Mouse (Mus musculus): ENCODE measurements around the gene Chrd. TPM values are rescaled to one million over a fixed set of nuclear protein-coding genes. Genes with fewer than 3 reads are reported as not detected.

Gene Chrd
- polyA plus RNA-seq, 1 experiment from 2014 or later, result 9.1 TPM

DNA sequence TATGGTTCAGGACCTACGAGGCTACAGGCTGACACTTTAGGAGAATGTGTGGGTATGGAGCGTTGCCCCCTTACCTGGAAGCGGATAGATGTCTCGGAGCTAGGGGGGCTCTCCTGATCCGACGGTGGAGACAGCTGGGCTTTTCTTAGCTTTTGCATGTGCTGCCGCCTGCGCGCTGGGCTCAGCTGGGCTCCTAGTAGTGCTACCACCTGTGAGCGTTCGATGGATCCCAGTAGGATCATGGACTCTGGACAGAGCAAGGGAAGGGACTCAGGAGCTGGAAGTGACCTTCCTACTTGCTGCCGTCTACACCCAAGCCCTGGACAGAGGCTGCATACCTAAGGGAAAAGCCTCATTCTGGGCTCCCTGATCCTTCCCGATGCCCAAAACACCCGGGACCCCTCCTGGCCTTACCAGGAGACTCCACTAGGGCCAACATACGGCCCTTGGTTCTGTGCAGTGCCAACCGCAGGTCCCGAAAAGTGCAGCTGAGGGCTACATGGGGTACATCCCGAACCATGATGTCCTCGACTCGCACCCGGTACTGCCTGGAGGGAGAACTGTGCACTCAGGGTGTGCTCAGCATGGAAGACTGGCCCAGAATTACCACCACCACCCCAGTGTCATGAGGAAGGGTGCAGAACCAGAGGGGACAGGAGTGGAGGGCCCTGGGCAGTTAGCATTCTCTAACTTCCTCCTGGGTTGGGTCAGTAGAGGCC lies 24.5 kb upstream of the Chrd start:
- H3K4me1 ChIP-seq (ENCODE audit: control insufficient read depth, insufficient read depth, low read length), result no peaks in the 10 kb centered on the region
- H3K36me3 ChIP-seq (ENCODE audit: control insufficient read depth, insufficient read depth, low read length), result peaks cover 85% of the 10 kb centered on the region
- ATAC-seq (ENCODE audit: low read depth) (no peak), DNase-seq (ENCODE audit: low spot score) (no peak)
- no peaks in the 10 kb centered on the region for H3K27me3 ChIP-seq (replicated peaks; ENCODE audit: control insufficient read depth, insufficient read depth, low read length)
- no peak overlapping the region for H3K27ac ChIP-seq (replicated peaks; ENCODE audit: low read depth, low read length)
- H3K9me3 ChIP-seq (ENCODE audit: control insufficient read depth, low read length), result no peaks in the 10 kb centered on the region
- 94% methylated on average over 21 of the region's 21 CpGs for WGBS
- H3K4me3 ChIP-seq (ENCODE audit: low read depth, low read length), result no peak overlapping the region
- no peak overlapping the region for H3K4me2 ChIP-seq (ENCODE audit: low read depth, low read length)
- no peak overlapping the region for H3K9ac ChIP-seq (ENCODE audit: low read depth, low read length)

- no peak overlapping the region for H3K4me2 ChIP-seq (ENCODE audit: low read depth, low read length)
- H3K9ac ChIP-seq (ENCODE audit: low read depth, low read length), result no peak overlapping the region
- 74% methylated on average over 19 of the region's 19 CpGs for WGBS
- peaks cover 3% of the 10 kb centered on the region; the same call in 1 of the 2 replicates for H3K4me1 ChIP-seq (ENCODE audit: control insufficient read depth, insufficient read depth, low read length)
- no peak for ATAC-seq (ENCODE audit: low read depth)
- peaks cover 79% of the 10 kb centered on the region for H3K36me3 ChIP-seq (ENCODE audit: control insufficient read depth, insufficient read depth, low read length)
- DNase-seq (ENCODE audit: low spot score), result no peak
- no peaks in the 10 kb centered on the region for H3K9me3 ChIP-seq (ENCODE audit: control insufficient read depth, low read length)
- no peak overlapping the region for H3K27ac ChIP-seq (replicated peaks; ENCODE audit: low read depth, low read length)
- no peaks in the 10 kb centered on the region for H3K27me3 ChIP-seq (replicated peaks; ENCODE audit: control insufficient read depth, insufficient read depth, low read length)
- H3K4me3 ChIP-seq (ENCODE audit: low read depth, low read length), result no peak overlapping the region
Observed at GRCm38 (mm10) chr16:20708939-20709734, 23.8 kb upstream of the Chrd start.

GRCm38 (mm10) chr16:20710370-20710769 lies 22.6 kb upstream of the Chrd start:
- H3K36me3 ChIP-seq (ENCODE audit: control insufficient read depth, insufficient read depth, low read length), result peaks cover 69% of the 10 kb centered on the region

DNA sequence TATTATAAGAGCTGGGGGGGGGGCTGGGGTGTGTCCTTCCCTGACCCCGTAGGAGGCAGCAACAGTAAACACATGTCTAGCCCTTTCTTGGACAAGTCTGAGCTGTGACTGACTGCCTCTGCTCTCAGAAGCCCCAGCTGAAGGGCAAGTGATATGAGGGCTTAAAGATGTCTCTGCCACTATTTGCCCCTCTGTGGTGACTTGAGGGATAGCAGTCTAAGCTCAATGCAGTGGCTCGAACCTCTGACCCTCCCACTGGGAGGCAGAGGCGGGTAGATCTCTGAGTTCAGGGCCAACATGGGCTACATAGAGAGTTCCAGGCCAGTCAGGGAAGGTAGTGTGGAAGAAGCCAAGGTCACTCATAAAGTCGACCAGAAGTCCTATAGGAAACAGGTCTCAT lies 22.1 kb upstream of the Chrd start:
- WGBS, result 73% methylated on average over 4 of the region's 4 CpGs
- ATAC-seq (ENCODE audit: low read depth) (no peak), DNase-seq (ENCODE audit: low spot score) (no peak)
- Histone ChIP-seq H3K27ac (replicated peaks; ENCODE audit: low read depth, low read length) (no peak overlapping the region), H3K9ac (ENCODE audit: low read depth, low read length) (no peak overlapping the region), H3K4me2 (ENCODE audit: low read depth, low read length) (no peak overlapping the region), H3K27me3 (replicated peaks; ENCODE audit: control insufficient read depth, insufficient read depth, low read length) (no peaks in the 10 kb centered on the region), H3K4me1 (ENCODE audit: control insufficient read depth, insufficient read depth, low read length) (peaks cover 16% of the 10 kb centered on the region), H3K4me3 (ENCODE audit: low read depth, low read length) (no peak overlapping the region), H3K36me3 (ENCODE audit: control insufficient read depth, insufficient read depth, low read length) (peaks cover 64% of the 10 kb centered on the region), H3K9me3 (ENCODE audit: control insufficient read depth, low read length) (no peaks in the 10 kb centered on the region)

More at GRCm38 (mm10) chr16:20710370-20710769, 22.6 kb upstream of the Chrd start:
- no peaks in the 10 kb centered on the region for H3K9me3 ChIP-seq (ENCODE audit: control insufficient read depth, low read length)
- DNase-seq (ENCODE audit: low spot score) (no peak), ATAC-seq (ENCODE audit: low read depth) (no peak)
- no peak overlapping the region for H3K27ac ChIP-seq (replicated peaks; ENCODE audit: low read depth, low read length)
- no peaks in the 10 kb centered on the region for H3K27me3 ChIP-seq (replicated peaks; ENCODE audit: control insufficient read depth, insufficient read depth, low read length)
- H3K4me2 ChIP-seq (ENCODE audit: low read depth, low read length), result no peak overlapping the region
- WGBS, result 94% methylated on average over 9 of the region's 11 CpGs
- peaks cover 15% of the 10 kb centered on the region for H3K4me1 ChIP-seq (ENCODE audit: control insufficient read depth, insufficient read depth, low read length)
- H3K4me3 ChIP-seq (ENCODE audit: low read depth, low read length), result no peak overlapping the region
- H3K9ac ChIP-seq (ENCODE audit: low read depth, low read length), result no peak overlapping the region

DNA sequence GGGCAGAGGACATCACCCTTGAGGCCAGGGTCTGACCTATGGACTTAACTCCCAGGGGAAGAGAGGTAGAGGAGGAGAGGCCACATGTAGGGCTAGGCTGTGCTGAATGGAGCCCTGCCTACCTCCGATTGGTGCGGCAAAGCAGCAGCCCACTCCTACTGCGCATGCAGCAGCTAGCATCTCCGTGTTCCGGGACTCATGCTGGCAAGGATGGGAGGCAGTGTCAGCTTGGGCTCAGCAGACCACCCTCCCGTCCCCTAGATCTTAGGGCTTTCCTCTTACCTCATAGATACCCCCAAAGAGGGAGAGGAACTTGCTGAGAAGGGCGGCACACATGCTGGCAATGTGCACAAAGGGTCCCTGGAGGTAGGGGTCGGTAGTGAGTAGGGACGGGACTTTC lies 20.7 kb upstream of the Chrd start:
- no peaks in the 10 kb centered on the region for H3K27me3 ChIP-seq (replicated peaks; ENCODE audit: control insufficient read depth, insufficient read depth, low read length)
- H3K9me3 ChIP-seq (ENCODE audit: control insufficient read depth, low read length), result no peaks in the 10 kb centered on the region
- peaks cover 51% of the 10 kb centered on the region for H3K36me3 ChIP-seq (ENCODE audit: control insufficient read depth, insufficient read depth, low read length)
- H3K4me1 ChIP-seq (ENCODE audit: control insufficient read depth, insufficient read depth, low read length), result peaks cover 16% of the 10 kb centered on the region
- H3K9ac ChIP-seq (ENCODE audit: low read depth, low read length), result no peak overlapping the region
- ATAC-seq (ENCODE audit: low read depth) (no peak), DNase-seq (ENCODE audit: low spot score) (no peak)
- WGBS, result 74% methylated on average over 9 of the region's 9 CpGs
- no peak overlapping the region for H3K4me3 ChIP-seq (ENCODE audit: low read depth, low read length)
- H3K27ac ChIP-seq (replicated peaks; ENCODE audit: low read depth, low read length), result no peak overlapping the region
- H3K4me2 ChIP-seq (ENCODE audit: low read depth, low read length), result no peak overlapping the region

GRCm38 (mm10) chr16:20712889-20713288 lies 20.0 kb upstream of the Chrd start:
- Histone ChIP-seq H3K9me3 (ENCODE audit: control insufficient read depth, low read length) (no peaks in the 10 kb centered on the region), H3K36me3 (ENCODE audit: control insufficient read depth, insufficient read depth, low read length) (peaks cover 46% of the 10 kb centered on the region)
- ATAC-seq (ENCODE audit: low read depth), result no peak

GRCm38 (mm10) chr16:20714307-20715080 lies 18.4 kb upstream of the Chrd start:
- no peak overlapping the region for H3K27ac ChIP-seq (replicated peaks; ENCODE audit: low read depth, low read length)
- H3K4me1 ChIP-seq (ENCODE audit: control insufficient read depth, insufficient read depth, low read length), result peaks cover 19% of the 10 kb centered on the region
- H3K4me3 ChIP-seq (ENCODE audit: low read depth, low read length), result peak overlapping the region; percentile 71; the same call in 1 of the 2 replicates
- no peaks in the 10 kb centered on the region for H3K27me3 ChIP-seq (replicated peaks; ENCODE audit: control insufficient read depth, insufficient read depth, low read length)
- no peak for ATAC-seq (ENCODE audit: low read depth)
- H3K36me3 ChIP-seq (ENCODE audit: control insufficient read depth, insufficient read depth, low read length), result peaks cover 37% of the 10 kb centered on the region
- H3K9me3 ChIP-seq (ENCODE audit: control insufficient read depth, low read length), result no peaks in the 10 kb centered on the region
- H3K9ac ChIP-seq (ENCODE audit: low read depth, low read length), result peak overlapping the region; percentile 81
- DNase-seq (ENCODE audit: low spot score), result no peak
- peak overlapping the region; percentile 92 for H3K4me2 ChIP-seq (ENCODE audit: low read depth, low read length)
- 49% methylated on average over 11 of the region's 11 CpGs for WGBS

More at GRCm38 (mm10) chr16:20712889-20713288, 20.0 kb upstream of the Chrd start:
- H3K27ac ChIP-seq (replicated peaks; ENCODE audit: low read depth, low read length), result no peak overlapping the region
- no peaks in the 10 kb centered on the region for H3K27me3 ChIP-seq (replicated peaks; ENCODE audit: control insufficient read depth, insufficient read depth, low read length)
- H3K9ac ChIP-seq (ENCODE audit: low read depth, low read length), result no peak overlapping the region
- DNase-seq (ENCODE audit: low spot score), result no peak
- no peak overlapping the region for H3K4me3 ChIP-seq (ENCODE audit: low read depth, low read length)
- WGBS, result 86% methylated on average over 7 of the region's 7 CpGs
- H3K4me2 ChIP-seq (ENCODE audit: low read depth, low read length), result no peak overlapping the region
- peaks cover 16% of the 10 kb centered on the region for H3K4me1 ChIP-seq (ENCODE audit: control insufficient read depth, insufficient read depth, low read length)

DNA sequence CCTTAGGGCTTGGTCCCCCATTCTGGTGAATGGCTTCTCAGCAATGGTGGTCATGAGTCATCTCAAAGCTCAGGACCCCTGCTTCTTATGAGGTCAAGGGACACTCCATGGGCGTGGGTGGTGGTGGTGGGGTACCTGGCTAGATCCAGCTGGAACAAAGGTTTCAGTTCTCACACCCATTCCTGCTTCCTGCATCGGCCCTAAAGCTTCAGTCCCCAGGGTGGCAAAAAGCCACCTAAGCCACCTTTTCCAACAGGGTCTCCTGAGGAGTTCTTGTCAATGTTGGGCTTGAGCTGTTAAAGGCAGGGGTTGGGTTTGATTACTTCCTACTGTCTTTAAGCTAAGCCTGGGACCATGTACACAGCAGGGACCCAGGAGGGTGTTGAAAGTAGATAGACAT lies 17.8 kb upstream of the Chrd start:
- whole genome bisulfite sequencing, result 41% methylated on average over 2 of the region's 2 CpGs
- Histone ChIP-seq H3K9me3 (ENCODE audit: control insufficient read depth, low read length) (no peaks in the 10 kb centered on the region), H3K4me1 (ENCODE audit: control insufficient read depth, insufficient read depth, low read length) (peaks cover 19% of the 10 kb centered on the region), H3K9ac (ENCODE audit: low read depth, low read length) (peak overlapping the region; percentile 81), H3K4me2 (ENCODE audit: low read depth, low read length) (peak overlapping the region; percentile 92), H3K27me3 (replicated peaks; ENCODE audit: control insufficient read depth, insufficient read depth, low read length) (no peaks in the 10 kb centered on the region), H3K4me3 (ENCODE audit: low read depth, low read length) (peak overlapping the region; percentile 71), H3K27ac (replicated peaks; ENCODE audit: low read depth, low read length) (no peak overlapping the region), H3K36me3 (ENCODE audit: control insufficient read depth, insufficient read depth, low read length) (peaks cover 38% of the 10 kb centered on the region)
- DNase-seq (ENCODE audit: low spot score) (no peak), ATAC-seq (ENCODE audit: low read depth) (no peak)
